Mouse (Mus musculus) midbrain, embryonic 10.5 days (tissue): Measurements from ENCODE around the gene Akr1b3. TPM values are rescaled to one million over a fixed set of nuclear protein-coding genes. Genes with fewer than 3 reads are reported as not detected.
A peak's percentile ranks its signal among the peaks of the same experiment; 100 is the strongest.

ENCODE experiments used
- DNase-seq: peaks from one replicate; pipeline ENCODE4 v3.0.0-alpha.2; 2017; ENCODE audit warnings: low spot score
- H3K27ac ChIP-seq: fragments of 300-500 bp; sonication (generic); replicated peaks from 2 replicates; pipeline ENCODE4 v1.5.1; 2016; ENCODE audit warnings: mild to moderate bottlenecking
- H3K27me3 ChIP-seq: fragments of 300-500 bp; sonication (generic); 2 replicates; pipeline ENCODE4 v1.6.1; 2016; ENCODE audit warnings: low read depth, mild to moderate bottlenecking; ENCODE audit not compliant: poor library complexity, severe bottlenecking
- H3K36me3 ChIP-seq: fragments of 300-500 bp; sonication (generic); 2 replicates; pipeline ENCODE4 v1.6.1; 2016; ENCODE audit warnings: mild to moderate bottlenecking, moderate library complexity
- H3K4me1 ChIP-seq: fragments of 300-500 bp; sonication (generic); 2 replicates; pipeline ENCODE4 v1.6.1; 2016
- H3K4me3 ChIP-seq: fragments of 300-500 bp; sonication (generic); 2 replicates; pipeline ENCODE4 v1.5.1; 2016; ENCODE audit warnings: mild to moderate bottlenecking, moderate library complexity
- H3K9me3 ChIP-seq: fragments of 300-500 bp; sonication (generic); replicated peaks from 2 replicates; pipeline ENCODE4 v1.6.1; 2016; ENCODE audit warnings: mild to moderate bottlenecking
- WGBS: fragments of 180-500 bp; shearing (Covaris S2); methylation state at CpG from one replicate; pipeline ENCODE4 v1.1.7; 2016; 5-methylcytosine and 5-hydroxymethylcytosine counted together
- polyA plus RNA-seq: library from polyadenylated mRNA; unstranded; fragments of >200 nt; fragmentation: Nextera tagmentation; extraction: Ambion mirVana; gene quantifications from 2 replicates; pipeline ENCODE4 v1.2.1, GENCODE M21; 2016

The Akr1b3 gene
- polyA plus RNA-seq, 1 experiment from 2014 or later, result 282 TPM

DNA sequence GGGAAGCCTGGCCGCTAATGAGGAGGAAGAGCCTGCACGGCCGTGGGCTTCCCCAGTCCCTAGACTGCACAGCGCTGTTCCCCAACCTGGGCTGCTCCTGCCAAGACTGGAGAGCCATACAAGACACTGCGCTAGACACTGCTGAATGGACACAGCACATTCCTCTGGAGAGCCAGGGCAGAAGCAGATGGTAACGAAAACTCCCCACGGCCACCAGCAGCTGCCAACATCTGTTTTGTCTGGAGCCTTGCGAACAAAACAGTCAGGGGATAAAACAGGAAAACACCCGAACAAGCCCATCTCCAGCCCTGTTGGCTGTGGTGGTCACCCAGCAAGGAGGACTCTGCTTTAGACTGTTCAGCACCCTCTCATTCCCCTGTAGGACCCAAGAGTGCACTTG, 3.9 kb downstream of the Akr1b3 start:
- WGBS, result 83% methylated on average over 9 of the region's 9 CpGs
- H3K27me3 ChIP-seq, result peaks cover 5% of the 10 kb centered on the region
- peaks cover 37% of the 10 kb centered on the region for H3K4me1 ChIP-seq
- H3K27ac ChIP-seq, result no peak overlapping the region
- H3K9me3 ChIP-seq, result no peaks in the 10 kb centered on the region
- no peak overlapping the region for H3K4me3 ChIP-seq
- peaks cover 52% of the 10 kb centered on the region for H3K36me3 ChIP-seq
- no peak for DNase-seq

DNA sequence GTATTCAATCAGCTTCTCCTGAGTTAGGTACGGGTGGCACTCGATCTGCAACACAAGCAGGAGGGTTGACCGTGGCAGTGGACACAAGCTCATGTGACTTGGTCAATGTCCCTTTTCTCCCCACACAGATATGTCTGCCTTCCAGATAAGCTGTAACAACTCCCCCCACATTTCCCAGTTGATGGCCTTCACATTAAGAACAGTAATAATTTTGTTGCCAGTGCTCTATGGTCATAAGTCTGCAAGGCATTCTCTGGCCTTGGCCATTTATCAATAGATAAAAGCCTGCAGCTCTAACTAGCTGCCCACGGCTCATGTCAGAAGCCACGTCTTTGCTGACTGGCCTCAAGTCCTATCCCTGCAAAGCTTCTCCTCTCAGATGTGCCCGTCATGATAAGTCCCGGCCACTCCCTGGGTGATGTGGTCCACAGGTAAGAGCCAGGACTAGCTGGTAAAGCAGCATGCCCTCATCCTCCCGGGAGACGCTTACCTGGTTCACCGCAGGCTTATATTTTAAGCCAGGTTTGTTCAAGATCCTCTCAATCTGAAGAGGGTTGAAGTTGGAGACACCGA, 7.2 kb downstream of the Akr1b3 start:
- no peak for DNase-seq
- Histone ChIP-seq H3K9me3 (no peaks in the 10 kb centered on the region), H3K27ac (no peak overlapping the region), H3K4me3 (no peak overlapping the region), H3K4me1 (peaks cover 12% of the 10 kb centered on the region), H3K36me3 (peaks cover 84% of the 10 kb centered on the region), H3K27me3 (no peaks in the 10 kb centered on the region)
- WGBS, result 94% methylated on average over 11 of the region's 11 CpGs

DNA sequence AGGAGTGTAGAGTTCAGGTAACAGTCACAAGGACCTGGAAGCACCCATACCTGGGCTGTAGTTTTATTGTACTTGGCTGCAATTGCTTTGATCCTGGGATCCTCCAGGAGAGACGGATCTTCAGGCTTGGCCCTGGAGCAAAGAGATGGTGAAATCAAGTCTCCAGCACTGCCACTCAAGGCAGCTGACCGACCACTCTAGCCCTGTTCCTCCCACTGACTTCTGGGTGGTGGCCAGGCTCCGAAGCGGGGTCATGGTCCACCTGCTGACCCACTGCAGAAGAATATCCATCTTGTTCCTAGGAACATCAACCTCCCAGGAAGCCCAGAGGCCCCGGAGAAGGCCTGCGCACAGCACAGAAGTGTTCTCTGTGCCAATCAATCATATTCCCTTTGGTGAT, 7.8 kb downstream of the Akr1b3 start:
- H3K27me3 ChIP-seq, result no peaks in the 10 kb centered on the region
- no peak for DNase-seq
- no peaks in the 10 kb centered on the region for H3K9me3 ChIP-seq
- H3K4me1 ChIP-seq, result peaks cover 6% of the 10 kb centered on the region; the same call in 1 of the 2 replicates
- no peak overlapping the region for H3K27ac ChIP-seq
- WGBS, result 93% methylated on average over 6 of the region's 6 CpGs
- H3K4me3 ChIP-seq, result no peak overlapping the region
- peaks cover 90% of the 10 kb centered on the region for H3K36me3 ChIP-seq

DNA sequence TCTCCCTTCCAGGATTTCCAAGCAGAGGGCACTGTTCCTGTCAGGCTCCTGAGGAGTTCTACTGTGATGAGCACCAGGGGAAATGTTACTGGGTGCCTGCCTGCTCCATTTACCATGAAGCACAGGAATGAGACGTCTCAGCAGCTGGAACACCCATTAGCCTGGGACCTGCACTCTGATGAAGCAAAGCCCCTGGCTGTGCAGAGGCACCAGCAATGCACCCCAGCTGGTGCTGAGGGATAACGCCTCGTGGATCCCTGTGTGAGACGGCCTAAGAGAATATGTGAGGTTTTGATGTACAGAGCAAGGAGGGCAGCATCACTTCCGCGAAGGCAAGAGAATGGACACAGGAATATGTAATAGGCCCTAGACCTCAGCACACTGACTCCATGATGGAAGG, 10.5 kb downstream of the Akr1b3 start:
- Histone ChIP-seq H3K9me3 (no peaks in the 10 kb centered on the region), H3K4me1 (no peaks in the 10 kb centered on the region), H3K36me3 (peaks cover 87% of the 10 kb centered on the region), H3K4me3 (no peak overlapping the region), H3K27me3 (no peaks in the 10 kb centered on the region), H3K27ac (no peak overlapping the region)
- 89% methylated on average over 6 of the region's 6 CpGs for WGBS
- DNase-seq, result no peak

DNA sequence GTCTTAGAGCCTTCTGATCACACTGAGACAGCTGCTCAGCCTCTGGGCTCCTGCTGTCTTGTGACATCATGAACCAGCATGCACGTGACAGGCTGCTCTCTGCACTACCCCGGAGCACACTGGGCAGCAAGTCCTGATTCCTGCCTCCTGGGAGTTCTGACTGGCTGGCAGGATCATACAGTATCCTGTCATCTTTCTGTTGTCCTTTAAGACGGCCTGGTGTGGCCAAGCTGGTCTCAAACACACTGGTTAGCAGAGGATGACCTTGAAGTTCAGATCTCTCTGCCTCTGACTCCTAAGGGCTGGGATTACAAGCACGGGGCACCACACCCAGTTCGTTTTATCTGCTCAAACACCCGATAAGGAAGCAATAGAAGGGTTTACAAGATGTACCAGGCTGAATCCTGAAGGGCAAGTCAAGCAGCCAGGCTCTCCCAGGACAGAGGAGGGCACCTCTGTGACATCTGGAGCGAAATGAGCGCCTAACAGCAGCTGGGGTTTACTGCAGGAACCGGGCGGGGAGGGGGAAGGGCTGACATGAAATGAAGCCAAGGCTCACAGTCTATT, 12.5 kb downstream of the Akr1b3 start:
- H3K36me3 ChIP-seq, result peaks cover 66% of the 10 kb centered on the region
- no peak overlapping the region for H3K27ac ChIP-seq
- DNase-seq, result no peak
- WGBS, result 91% methylated on average over 10 of the region's 10 CpGs
- H3K4me1 ChIP-seq, result no peaks in the 10 kb centered on the region
- H3K9me3 ChIP-seq, result no peaks in the 10 kb centered on the region
- no peaks in the 10 kb centered on the region for H3K27me3 ChIP-seq
- H3K4me3 ChIP-seq, result no peak overlapping the region

GRCm38 (mm10) chr6:34297055-34297454, 20.2 kb downstream of the Akr1b3 start:
- H3K4me3 ChIP-seq, result no peak overlapping the region
- no peak overlapping the region for H3K27ac ChIP-seq
- peaks cover 6% of the 10 kb centered on the region for H3K4me1 ChIP-seq
- DNase-seq, result no peak
- H3K27me3 ChIP-seq, result no peaks in the 10 kb centered on the region
- H3K36me3 ChIP-seq, result no peaks in the 10 kb centered on the region
- WGBS, result 93% methylated on average over 3 of the region's 3 CpGs
- no peaks in the 10 kb centered on the region for H3K9me3 ChIP-seq

- Histone ChIP-seq H3K27ac (no peak overlapping the region), H3K4me1 (peaks cover 6% of the 10 kb centered on the region), H3K27me3 (no peaks in the 10 kb centered on the region), H3K4me3 (no peak overlapping the region), H3K36me3 (no peaks in the 10 kb centered on the region), H3K9me3 (no peaks in the 10 kb centered on the region)
- DNase-seq, result no peak
- WGBS, result 95% methylated on average over 9 of the region's 9 CpGs
Observed at GRCm38 (mm10) chr6:34295437-34295836, 21.8 kb downstream of the Akr1b3 start.

DNA sequence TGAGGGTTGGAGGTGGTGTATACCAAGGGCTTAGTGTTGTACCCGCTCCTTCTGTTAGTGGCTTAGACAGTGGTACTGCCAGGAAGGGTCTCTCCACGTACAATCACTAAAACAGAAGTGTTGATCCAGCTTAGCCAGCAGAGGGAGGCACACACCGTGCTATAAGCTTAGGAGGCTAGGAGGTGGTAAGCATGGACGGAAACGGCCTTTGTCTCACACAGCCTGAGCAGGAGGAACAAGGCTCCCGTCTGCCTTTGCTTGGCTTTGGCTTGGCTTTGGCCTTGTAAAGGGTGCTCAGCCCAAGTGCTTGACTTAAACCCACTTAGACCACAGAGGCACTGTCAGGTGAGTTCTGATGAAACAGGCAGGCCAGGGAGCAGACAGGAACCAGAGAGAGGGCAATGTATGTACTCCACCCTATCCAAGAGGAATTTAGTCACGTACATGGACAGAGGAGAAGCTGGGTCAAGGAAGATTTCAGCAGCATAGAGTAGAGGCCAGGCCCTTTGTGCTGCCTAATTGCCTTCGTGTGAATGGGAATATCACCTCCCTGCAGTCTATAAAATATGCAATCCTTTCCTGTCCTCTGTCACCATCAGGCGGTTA, 24.3 kb downstream of the Akr1b3 start:
- H3K27me3 ChIP-seq, result no peaks in the 10 kb centered on the region
- WGBS, result 33% methylated on average over 9 of the region's 9 CpGs
- peak; percentile 79 for DNase-seq
- H3K9me3 ChIP-seq, result no peaks in the 10 kb centered on the region
- no peaks in the 10 kb centered on the region for H3K36me3 ChIP-seq
- H3K4me3 ChIP-seq, result no peak overlapping the region
- peaks cover 6% of the 10 kb centered on the region for H3K4me1 ChIP-seq
- H3K27ac ChIP-seq, result peak overlapping the region; percentile 82

GRCm38 (mm10) chr6:34292196-34292881, 24.9 kb downstream of the Akr1b3 start:
- no peak for DNase-seq
- Histone ChIP-seq H3K4me1 (peaks cover 6% of the 10 kb centered on the region), H3K4me3 (no peak overlapping the region), H3K36me3 (no peaks in the 10 kb centered on the region), H3K9me3 (no peaks in the 10 kb centered on the region), H3K27ac (peak overlapping the region; percentile 82; the same call in 1 of the 2 replicates), H3K27me3 (no peaks in the 10 kb centered on the region)
- WGBS, result 75% methylated on average over 11 of the region's 11 CpGs

DNA sequence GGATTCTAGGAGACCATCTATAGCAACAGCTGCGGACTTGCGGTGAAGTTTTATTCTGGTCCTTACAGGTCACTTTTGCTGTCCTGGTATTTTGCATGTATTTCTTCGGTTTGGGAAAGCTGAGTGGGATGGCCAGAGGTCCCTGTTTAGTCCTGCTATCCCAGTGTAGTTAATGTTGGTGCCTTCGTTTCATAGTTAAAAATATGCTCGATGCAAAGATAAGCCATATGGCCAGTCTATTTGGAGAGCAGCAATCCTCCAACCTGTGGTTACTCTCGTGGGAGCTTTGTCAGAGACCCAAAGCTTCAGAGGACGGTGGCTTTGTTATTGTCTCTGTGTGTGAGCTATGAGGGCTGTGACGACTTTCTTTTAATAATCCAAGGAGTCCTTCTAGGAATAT, 26.6 kb downstream of the Akr1b3 start:
- Histone ChIP-seq H3K4me1 (peaks cover 6% of the 10 kb centered on the region), H3K36me3 (no peaks in the 10 kb centered on the region), H3K4me3 (no peak overlapping the region), H3K27ac (no peak overlapping the region), H3K27me3 (no peaks in the 10 kb centered on the region), H3K9me3 (no peaks in the 10 kb centered on the region)
- no peak for DNase-seq
- 87% methylated on average over 8 of the region's 8 CpGs for WGBS

DNA sequence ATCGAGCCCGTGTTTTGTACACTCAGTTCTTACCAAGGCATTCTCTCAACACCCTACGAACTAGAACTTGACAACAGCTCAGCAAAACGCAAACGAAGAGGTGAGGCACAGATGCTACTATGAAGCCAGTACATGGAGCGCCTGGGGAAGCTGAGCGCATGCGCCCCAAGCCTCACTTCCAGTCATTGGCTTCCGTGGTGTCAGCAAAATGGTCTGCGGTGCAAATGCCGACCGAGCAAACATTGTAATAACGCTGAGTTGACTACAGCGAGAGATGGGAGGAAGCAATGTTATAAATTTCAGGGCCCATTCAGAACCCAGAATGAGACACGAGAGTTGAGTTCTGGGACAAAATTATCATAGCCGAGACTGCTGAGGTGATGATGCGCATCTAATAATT, 27.2 kb downstream of the Akr1b3 start:
- DNase-seq, result no peak
- 91% methylated on average over 17 of the region's 17 CpGs for WGBS
- no peak overlapping the region for H3K4me3 ChIP-seq

DNA sequence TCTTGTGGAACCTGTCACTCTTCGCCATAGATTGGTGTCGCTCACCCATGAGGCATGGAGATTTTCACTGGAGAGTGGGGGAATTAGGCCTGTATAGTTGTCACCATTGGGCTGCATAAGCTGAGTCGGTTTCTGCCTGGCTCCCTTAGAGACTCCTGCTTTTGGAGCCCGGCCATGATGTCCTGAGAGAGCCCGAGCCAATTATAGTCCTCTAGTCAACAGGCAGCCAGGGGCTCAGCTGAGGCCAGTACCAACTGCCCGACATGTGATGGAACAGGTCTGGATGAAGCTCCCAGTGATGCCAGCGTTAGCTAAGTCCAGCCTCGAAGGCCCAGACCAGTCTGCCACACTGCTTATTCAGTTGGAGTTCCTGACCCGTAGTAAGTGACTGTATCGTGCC, 29.2 kb downstream of the Akr1b3 start:
- peaks cover 6% of the 10 kb centered on the region for H3K4me1 ChIP-seq
- WGBS, result 88% methylated on average over 10 of the region's 10 CpGs
- H3K9me3 ChIP-seq, result no peaks in the 10 kb centered on the region
- no peak for DNase-seq
- no peak overlapping the region for H3K27ac ChIP-seq
- no peak overlapping the region for H3K4me3 ChIP-seq
- H3K36me3 ChIP-seq, result no peaks in the 10 kb centered on the region
- no peaks in the 10 kb centered on the region for H3K27me3 ChIP-seq

More for the DNA sequence above, 27.2 kb downstream of the Akr1b3 start:
- peaks cover 6% of the 10 kb centered on the region for H3K4me1 ChIP-seq
- H3K27me3 ChIP-seq, result no peaks in the 10 kb centered on the region
- H3K27ac ChIP-seq, result no peak overlapping the region
- no peaks in the 10 kb centered on the region for H3K9me3 ChIP-seq
- no peaks in the 10 kb centered on the region for H3K36me3 ChIP-seq

GRCm38 (mm10) chr6:34286841-34287240, 30.4 kb downstream of the Akr1b3 start:
- DNase-seq, result no peak
- 86% methylated on average over 3 of the region's 3 CpGs for WGBS
- H3K9me3 ChIP-seq, result no peaks in the 10 kb centered on the region
- H3K27me3 ChIP-seq, result no peaks in the 10 kb centered on the region
- H3K4me1 ChIP-seq, result 0 out of 2 replicates have a peak, but pooled peaks cover 2% of the 10 kb centered on the region
- H3K27ac ChIP-seq, result no peak overlapping the region
- no peak overlapping the region for H3K4me3 ChIP-seq
- no peaks in the 10 kb centered on the region for H3K36me3 ChIP-seq
